Mouse (Mus musculus): ENCODE measurements at regions not wholly inside any gene's neighbourhood (a gene's known extent, or its start where the extent isn't known, plus 50 kb on each side); places are given as distances from the start of the nearest gene placed in this dataset.

- DNase-seq, result no peak
Measured at GRCm38 (mm10) chr14:31945125-31945524, 83.7 kb upstream of the Galnt15 start.

- no peak for DNase-seq
Measured at GRCm38 (mm10) chr14:31946032-31946431, 82.8 kb upstream of the Galnt15 start.

- DNase-seq, result no peak
Measured at GRCm38 (mm10) chr14:31947246-31947645, 81.5 kb upstream of the Galnt15 start.

- DNase-seq, result no peak
Measured at GRCm38 (mm10) chr14:31951894-31952293, 76.9 kb upstream of the Galnt15 start.

- DNase-seq, result no peak
Measured at GRCm38 (mm10) chr14:31953783-31954182, 75.0 kb upstream of the Galnt15 start.

- DNase-seq, result peak; percentile 13 to 73
Measured at GRCm38 (mm10) chr14:31954945-31955344, 73.8 kb upstream of the Galnt15 start.

GRCm38 (mm10) chr14:31957211-31957638 lies 71.6 kb upstream of the Galnt15 start:
- DNase-seq, result no peak

- DNase-seq, result no peak
Measured at GRCm38 (mm10) chr14:31960201-31960854, 68.5 kb upstream of the Galnt15 start.

- no peak for DNase-seq
Measured at GRCm38 (mm10) chr14:31961442-31961841, 67.3 kb upstream of the Galnt15 start.

- no peak for DNase-seq
Measured at GRCm38 (mm10) chr14:31963131-31963911, 65.5 kb upstream of the Galnt15 start.

GRCm38 (mm10) chr14:31964076-31964475 lies 64.7 kb upstream of the Galnt15 start:
- no peak for DNase-seq

GRCm38 (mm10) chr14:31964831-31965230 lies 64.0 kb upstream of the Galnt15 start:
- DNase-seq, result no peak

GRCm38 (mm10) chr14:31969531-31969930 lies 59.3 kb upstream of the Galnt15 start:
- DNase-seq, result no peak

- no peak for DNase-seq
Measured at GRCm38 (mm10) chr14:31970245-31970830, 58.5 kb upstream of the Galnt15 start.

GRCm38 (mm10) chr14:31970851-31971250 lies 57.9 kb upstream of the Galnt15 start:
- no peak for DNase-seq

GRCm38 (mm10) chr14:31973702-31974101 lies 55.1 kb upstream of the Galnt15 start:
- DNase-seq, result no peak

- no peak for DNase-seq
Measured at GRCm38 (mm10) chr14:31978196-31978595, 50.6 kb upstream of the Galnt15 start.

GRCm38 (mm10) chr14:31978690-31979089 lies 50.1 kb upstream of the Galnt15 start:
- no peak for DNase-seq

All from spleen, adult 18-20 months (tissue).